Mouse (Mus musculus): ENCODE data around the gene Fam69a.

GRCm38 (mm10) chr5:107863971-107864370, 122.9 kb downstream of the Fam69a start:
- TF ChIP-seq GATA1 (IDR thresholded peaks at IDR 0.05; ENCODE audit: borderline replicate concordance, low read length) (no peak), FLI1 (IDR thresholded peaks at IDR 0.05; ENCODE audit: low read length) (no peak)
